Mouse (Mus musculus) neural tube, embryonic 10.5 days (tissue): ENCODE measurements at regions not wholly inside any gene's neighbourhood (a gene's known extent, or its start where the extent isn't known, plus 50 kb on each side); places are given as distances from the start of the nearest gene placed in this dataset.
A peak's percentile ranks its signal among the peaks of the same experiment; 100 is the strongest.

ENCODE experiments used
- DNase-seq: peaks from one replicate; pipeline ENCODE4 v3.0.0-alpha.2; 2017; ENCODE audit warnings: low spot score; ENCODE audit errors: extremely low spot score

GRCm38 (mm10) chr14:119966666-119967065 is 75.6 kb downstream of the Oxgr1 start:
- no peak for DNase-seq

GRCm38 (mm10) chr14:119965842-119966483 is 76.3 kb downstream of the Oxgr1 start:
- no peak for DNase-seq

- peak; percentile 7 for DNase-seq
These were observed 78.5 kb downstream of the Oxgr1 start for GRCm38 (mm10) chr14:119963741-119964140.

GRCm38 (mm10) chr14:119953861-119954260 is 88.4 kb downstream of the Oxgr1 start:
- peak; percentile 8 for DNase-seq

GRCm38 (mm10) chr14:119952877-119953624 is 89.2 kb downstream of the Oxgr1 start:
- DNase-seq = peak; percentile 9
